Mouse (Mus musculus) lung, embryonic 15.5 days (tissue): Measurements from ENCODE around the gene Ralgapa1. TPM values are rescaled to one million over a fixed set of nuclear protein-coding genes. Genes with fewer than 3 reads are reported as not detected.
"Not testable (repeated sequence)": the region's sequence is repeated elsewhere in the genome, so short reads cannot be mapped to it uniquely, and the experiment has no call there.

ENCODE experiments used
- ATAC-seq: fragments of 200-750 bp; cut with Nextera tagmentation; 2 replicates; pipeline ENCODE4 v1.8.0; 2017; ENCODE audit warnings: moderate number of reproducible peaks, borderline replicate concordance; ENCODE audit not compliant: low FRiP score, low TSS enrichment; ENCODE audit errors: extremely low read depth
- H3K27ac ChIP-seq: fragments of 300-500 bp; sonication (generic); 2 replicates; pipeline ENCODE4 v1.5.1; 2015; ENCODE audit warnings: moderate library complexity, mild to moderate bottlenecking, inconsistent platforms
- H3K27me3 ChIP-seq: fragments of 300-500 bp; sonication (generic); 2 replicates; pipeline ENCODE4 v1.6.1; 2015; ENCODE audit warnings: inconsistent platforms
- H3K36me3 ChIP-seq: fragments of 300-500 bp; sonication (generic); 2 replicates; pipeline ENCODE4 v1.6.1; 2015; ENCODE audit warnings: inconsistent platforms
- H3K4me1 ChIP-seq: fragments of 300-500 bp; sonication (generic); 2 replicates; pipeline ENCODE4 v1.6.1; 2015; ENCODE audit warnings: inconsistent platforms
- H3K4me2 ChIP-seq: fragments of 300-500 bp; sonication (generic); 2 replicates; pipeline ENCODE4 v1.6.1; 2015; ENCODE audit warnings: inconsistent platforms, mild to moderate bottlenecking, moderate library complexity
- H3K4me3 ChIP-seq: fragments of 300-500 bp; sonication (generic); 2 replicates; pipeline ENCODE4 v1.5.1; 2015; ENCODE audit warnings: mild to moderate bottlenecking, inconsistent platforms
- H3K9ac ChIP-seq: fragments of 300-500 bp; sonication (generic); 2 replicates; pipeline ENCODE4 v1.6.1; 2015; ENCODE audit warnings: inconsistent platforms
- H3K9me3 ChIP-seq: fragments of 300-500 bp; sonication (generic); 2 replicates; pipeline ENCODE4 v1.6.1; 2016; ENCODE audit warnings: inconsistent platforms
- WGBS: fragments of 180-500 bp; shearing (Covaris S2); methylation state at CpG from one replicate; pipeline ENCODE4 v1.1.7; 2015; 5-methylcytosine and 5-hydroxymethylcytosine counted together
- polyA plus RNA-seq: library from polyadenylated mRNA; unstranded; fragments of >200 nt; fragmentation: Nextera tagmentation; extraction: Ambion mirVana; gene quantifications from 2 replicates; pipeline ENCODE4 v1.2.1, GENCODE M21; 2015

The Ralgapa1 gene
- polyA plus RNA-seq, 1 experiment from 2014 or later = 18.2 TPM

DNA sequence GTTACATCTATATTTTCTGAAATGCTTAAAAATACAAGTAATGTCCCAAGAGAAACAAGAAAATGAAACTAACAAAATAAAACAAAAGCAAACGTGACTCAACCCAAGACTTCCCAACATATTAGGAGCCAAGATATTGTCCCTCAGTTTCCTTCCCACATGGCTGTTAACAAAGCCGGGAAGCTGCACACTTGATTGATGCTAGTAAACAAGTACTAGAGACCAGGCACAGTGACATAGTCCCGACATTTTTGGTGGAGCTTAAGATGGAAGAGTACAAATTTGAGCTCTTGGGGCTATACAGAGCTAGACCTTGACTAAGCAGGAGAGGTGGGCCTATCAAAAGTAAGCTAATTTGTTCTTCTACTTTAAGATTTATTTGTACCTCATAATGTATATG lies 23.9 kb downstream of the Ralgapa1 start:
- ATAC-seq = no peak
- no peaks in the 10 kb centered on the region for H3K4me1 ChIP-seq
- H3K9ac ChIP-seq = no peak overlapping the region
- no peak overlapping the region for H3K4me3 ChIP-seq
- H3K36me3 ChIP-seq = peaks cover 3% of the 10 kb centered on the region; the same call in 1 of the 2 replicates
- H3K9me3 ChIP-seq = no peaks in the 10 kb centered on the region; the same call in 1 of the 2 replicates
- H3K4me2 ChIP-seq = no peak overlapping the region
- H3K27me3 ChIP-seq = no peaks in the 10 kb centered on the region
- no peak overlapping the region for H3K27ac ChIP-seq
- WGBS = 72% methylated on average over 3 of the region's 3 CpGs

DNA sequence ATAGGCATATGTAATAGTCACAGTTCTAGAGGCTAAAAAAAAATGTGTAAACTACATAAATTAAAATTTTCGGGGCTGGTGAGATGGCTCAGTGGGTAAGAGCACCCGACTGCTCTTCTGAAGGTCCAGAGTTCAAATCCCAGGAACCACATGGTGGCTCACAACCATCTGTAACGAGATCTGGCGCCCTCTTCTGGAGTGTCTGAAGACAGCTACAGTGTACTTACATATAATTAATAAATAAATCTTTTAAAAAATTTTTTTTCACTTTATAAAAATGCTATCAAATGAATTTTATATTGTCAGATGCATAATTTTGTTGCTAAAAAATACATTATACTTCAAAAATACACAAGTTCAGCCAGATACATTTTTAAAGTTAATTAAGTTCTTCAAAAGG lies 26.5 kb downstream of the Ralgapa1 start:
- not testable (repeated sequence) for H3K9me3 ChIP-seq, H3K27ac ChIP-seq, ATAC-seq, H3K9ac ChIP-seq, H3K36me3 ChIP-seq, H3K27me3 ChIP-seq, H3K4me1 ChIP-seq, H3K4me3 ChIP-seq, H3K4me2 ChIP-seq
- WGBS = 78% methylated on average over 4 of the region's 4 CpGs

DNA sequence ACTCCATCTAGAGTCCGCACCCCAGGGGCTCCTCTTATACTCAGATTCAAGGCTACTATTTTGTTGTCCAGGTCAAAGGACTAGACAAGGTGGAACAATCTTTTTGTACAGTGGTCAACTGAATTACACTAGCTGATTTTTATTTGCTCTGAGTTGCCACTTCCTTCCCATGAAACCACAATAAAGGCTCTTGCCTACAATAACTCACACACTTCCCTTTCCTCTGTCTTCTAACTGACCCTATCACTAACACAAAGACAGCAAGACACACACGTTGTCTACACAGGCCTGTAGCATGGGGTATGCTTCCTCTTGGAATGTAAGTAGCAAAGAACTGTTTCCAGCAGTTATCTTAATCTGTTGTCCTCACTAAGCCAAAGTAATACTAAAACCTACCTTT lies 35.7 kb downstream of the Ralgapa1 start:
- Histone ChIP-seq H3K27me3 (no peaks in the 10 kb centered on the region), H3K27ac (no peak overlapping the region)
- 67% methylated on average over 2 of the region's 2 CpGs for WGBS

DNA sequence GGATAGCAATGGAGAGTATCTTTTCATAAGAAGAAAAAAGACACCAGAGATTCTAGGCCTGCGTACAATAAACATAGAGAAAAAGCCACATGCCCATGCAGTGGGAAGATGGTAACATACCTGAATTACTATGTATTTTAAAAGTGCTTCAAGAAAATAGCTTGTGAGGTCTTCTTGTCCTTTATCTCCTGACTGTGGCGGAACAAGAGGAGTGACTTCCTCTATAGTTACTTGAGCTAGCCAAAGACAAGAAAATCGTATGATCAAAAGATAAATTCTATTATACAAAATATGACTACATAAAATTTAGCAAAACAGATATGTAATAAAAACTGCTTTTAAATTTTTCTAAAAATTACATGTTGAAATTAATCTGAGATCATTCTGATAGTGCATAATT lies 38.3 kb downstream of the Ralgapa1 start:
- no peaks in the 10 kb centered on the region for H3K4me1 ChIP-seq
- H3K36me3 ChIP-seq = peaks cover 13% of the 10 kb centered on the region; the same call in 1 of the 2 replicates
- H3K27me3 ChIP-seq = no peaks in the 10 kb centered on the region
- H3K9me3 ChIP-seq = no peaks in the 10 kb centered on the region
- H3K4me3 ChIP-seq = no peak overlapping the region
- no peak overlapping the region for H3K4me2 ChIP-seq
- no peak overlapping the region for H3K27ac ChIP-seq
- no peak for ATAC-seq
- 93% methylated on average over 3 of the region's 3 CpGs for WGBS
- no peak overlapping the region for H3K9ac ChIP-seq

More for the DNA sequence above, 35.7 kb downstream of the Ralgapa1 start:
- H3K4me2 ChIP-seq = no peak overlapping the region
- no peaks in the 10 kb centered on the region for H3K9me3 ChIP-seq
- H3K9ac ChIP-seq = no peak overlapping the region
- no peaks in the 10 kb centered on the region for H3K4me1 ChIP-seq
- peaks cover 13% of the 10 kb centered on the region; the same call in 1 of the 2 replicates for H3K36me3 ChIP-seq
- no peak overlapping the region for H3K4me3 ChIP-seq
- ATAC-seq = no peak

DNA sequence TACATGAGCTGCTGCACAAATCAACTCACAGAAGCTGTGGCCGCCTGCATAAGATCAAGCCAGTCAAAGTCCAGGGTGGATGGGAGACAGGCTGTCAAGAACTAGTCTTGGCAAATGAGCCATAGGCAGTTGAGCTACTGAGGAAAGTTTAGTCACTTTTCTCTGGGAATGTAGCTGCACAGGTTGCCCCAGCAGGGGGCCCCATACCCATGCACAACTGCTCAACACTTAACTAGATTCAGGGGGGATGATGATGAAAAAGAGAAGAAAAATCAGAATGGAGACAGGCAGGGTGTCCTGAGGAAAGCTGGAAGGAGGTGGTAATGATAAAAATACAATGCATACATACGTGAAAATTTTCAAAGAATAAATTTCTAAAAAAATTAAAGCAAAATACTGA lies 42.7 kb downstream of the Ralgapa1 start:
- Histone ChIP-seq H3K27me3 (no peaks in the 10 kb centered on the region), H3K9me3 (no peaks in the 10 kb centered on the region), H3K27ac (no peak overlapping the region), H3K36me3 (peaks cover 17% of the 10 kb centered on the region; the same call in 1 of the 2 replicates), H3K4me2 (no peak overlapping the region), H3K9ac (no peak overlapping the region), H3K4me3 (no peak overlapping the region), H3K4me1 (no peaks in the 10 kb centered on the region)
- no peak for ATAC-seq
- WGBS = 81% methylated on average over 2 of the region's 2 CpGs

DNA sequence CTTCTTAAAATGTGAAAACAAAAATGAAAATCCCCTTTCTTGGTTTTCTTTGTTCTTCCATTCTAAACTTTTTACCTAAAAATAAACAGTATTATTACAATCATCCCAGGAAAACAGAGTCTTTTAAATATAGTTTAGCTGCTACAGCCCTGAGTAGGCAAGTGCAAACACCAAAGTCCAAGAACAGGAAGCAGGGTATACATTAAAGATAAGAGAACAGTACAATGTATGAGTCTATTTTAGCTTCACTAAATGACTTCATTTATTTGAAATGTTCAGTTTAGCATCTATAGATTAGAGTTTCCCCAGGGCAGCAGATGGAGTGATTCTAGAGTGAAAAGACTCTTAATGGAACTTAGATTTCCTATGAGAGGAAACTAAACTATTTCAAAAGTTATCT lies 43.6 kb downstream of the Ralgapa1 start:
- H3K4me2 ChIP-seq = no peak overlapping the region
- no peak for ATAC-seq
- H3K9me3 ChIP-seq = no peaks in the 10 kb centered on the region
- H3K27me3 ChIP-seq = no peaks in the 10 kb centered on the region
- no peak overlapping the region for H3K4me3 ChIP-seq
- no peak overlapping the region for H3K27ac ChIP-seq
- no peaks in the 10 kb centered on the region for H3K4me1 ChIP-seq
- peaks cover 17% of the 10 kb centered on the region; the same call in 1 of the 2 replicates for H3K36me3 ChIP-seq
- H3K9ac ChIP-seq = no peak overlapping the region

- 79% methylated on average over 3 of the region's 3 CpGs for WGBS
- no peak overlapping the region for H3K4me2 ChIP-seq
- H3K27ac ChIP-seq = no peak overlapping the region
- peaks cover 20% of the 10 kb centered on the region for H3K36me3 ChIP-seq
- no peak for ATAC-seq
- H3K9me3 ChIP-seq = no peaks in the 10 kb centered on the region
- no peak overlapping the region for H3K9ac ChIP-seq
- no peaks in the 10 kb centered on the region for H3K4me1 ChIP-seq
- no peak overlapping the region for H3K4me3 ChIP-seq
- H3K27me3 ChIP-seq = no peaks in the 10 kb centered on the region
Observed at GRCm38 (mm10) chr12:55774316-55774715, 46.7 kb downstream of the Ralgapa1 start.

- H3K4me2 ChIP-seq = no peak overlapping the region
- no peak overlapping the region for H3K27ac ChIP-seq
- no peak overlapping the region for H3K4me3 ChIP-seq
- no peak overlapping the region for H3K9ac ChIP-seq
- no peaks in the 10 kb centered on the region for H3K4me1 ChIP-seq
- no peak for ATAC-seq
- 58% methylated on average over 1 of the region's 1 CpGs for WGBS
- no peaks in the 10 kb centered on the region for H3K9me3 ChIP-seq
- peaks cover 22% of the 10 kb centered on the region for H3K36me3 ChIP-seq
- H3K27me3 ChIP-seq = no peaks in the 10 kb centered on the region
Observed at GRCm38 (mm10) chr12:55720319-55720718, 100.6 kb downstream of the Ralgapa1 start.

DNA sequence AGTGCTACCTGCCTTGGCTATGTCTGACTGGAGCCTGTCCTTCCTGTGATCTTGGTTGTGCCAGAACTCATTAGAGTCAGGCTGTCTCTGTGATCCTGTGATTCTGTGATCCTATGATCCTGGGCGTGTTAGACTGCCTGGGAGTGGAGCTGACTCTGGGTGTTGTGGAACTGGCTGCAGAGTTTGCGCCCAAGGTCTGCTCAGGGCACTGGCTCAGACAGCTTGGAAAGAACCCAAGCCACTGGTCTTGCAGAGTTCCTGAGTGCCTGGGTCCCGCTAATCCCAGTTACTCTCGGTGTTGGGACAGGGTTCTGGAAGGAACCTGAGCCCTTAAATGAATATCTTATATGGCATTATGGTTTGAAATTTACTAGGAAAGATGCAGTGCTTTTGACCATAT lies 115.1 kb downstream of the Ralgapa1 start:
- no peak for ATAC-seq
- WGBS = 92% methylated on average over 4 of the region's 4 CpGs
- Histone ChIP-seq H3K27ac (no peak overlapping the region), H3K4me1 (no peaks in the 10 kb centered on the region), H3K36me3 (peaks cover 15% of the 10 kb centered on the region), H3K4me2 (no peak overlapping the region), H3K4me3 (no peak overlapping the region), H3K9ac (no peak overlapping the region), H3K9me3 (no peaks in the 10 kb centered on the region), H3K27me3 (no peaks in the 10 kb centered on the region)

- Histone ChIP-seq H3K4me3 (no peak overlapping the region), H3K9me3 (no peaks in the 10 kb centered on the region), H3K4me1 (no peaks in the 10 kb centered on the region), H3K9ac (no peak overlapping the region), H3K36me3 (peaks cover 5% of the 10 kb centered on the region; the same call in 1 of the 2 replicates), H3K4me2 (no peak overlapping the region), H3K27me3 (no peaks in the 10 kb centered on the region), H3K27ac (no peak overlapping the region)
- ATAC-seq = no peak
- 89% methylated on average over 6 of the region's 6 CpGs for WGBS
Observed at GRCm38 (mm10) chr12:55666699-55667098, 154.3 kb downstream of the Ralgapa1 start.

- H3K9ac ChIP-seq, ATAC-seq: not testable (repeated sequence)
Observed at GRCm38 (mm10) chr12:55663194-55663593, 157.8 kb downstream of the Ralgapa1 start.

DNA sequence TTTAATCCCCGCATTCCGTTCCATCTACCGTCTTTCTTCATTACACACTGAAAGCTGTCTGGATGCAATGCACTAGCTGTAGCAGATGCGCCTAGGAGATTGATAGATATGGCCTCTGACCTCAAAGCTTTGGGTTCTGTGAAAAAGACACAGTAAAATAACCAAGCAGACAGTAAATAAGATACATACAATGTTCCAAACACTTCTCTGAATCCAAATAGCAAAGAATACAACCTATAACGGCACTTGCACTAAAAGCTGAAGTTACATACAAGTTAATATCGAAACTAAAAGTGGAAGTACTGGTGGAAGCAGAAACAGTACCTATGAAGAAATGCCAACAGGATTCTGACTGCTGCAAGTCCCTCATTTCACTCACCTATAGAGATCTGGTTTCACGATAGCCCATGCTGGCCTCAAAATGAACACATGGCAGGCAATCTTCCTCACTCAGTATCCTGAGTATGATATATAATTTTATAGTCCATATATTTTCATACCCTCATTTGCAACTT lies 172.9 kb downstream of the Ralgapa1 start:
- ATAC-seq = no peak
- no peak overlapping the region for H3K4me2 ChIP-seq
- WGBS = 85% methylated on average over 7 of the region's 7 CpGs
- H3K4me3 ChIP-seq = no peak overlapping the region
- no peaks in the 10 kb centered on the region for H3K36me3 ChIP-seq
- no peaks in the 10 kb centered on the region for H3K9me3 ChIP-seq
- H3K27me3 ChIP-seq = no peaks in the 10 kb centered on the region
- no peak overlapping the region for H3K9ac ChIP-seq
- no peaks in the 10 kb centered on the region for H3K4me1 ChIP-seq
- no peak overlapping the region for H3K27ac ChIP-seq

More at GRCm38 (mm10) chr12:55663194-55663593, 157.8 kb downstream of the Ralgapa1 start:
- H3K4me3 ChIP-seq, H3K27me3 ChIP-seq, H3K4me2 ChIP-seq, H3K9me3 ChIP-seq, H3K27ac ChIP-seq, H3K4me1 ChIP-seq: not testable (repeated sequence)
- peaks cover 18% of the 10 kb centered on the region for H3K36me3 ChIP-seq

- H3K4me3 ChIP-seq = no peak overlapping the region
- ATAC-seq = no peak
Observed at GRCm38 (mm10) chr12:55626711-55627110, 194.3 kb downstream of the Ralgapa1 start.

More at GRCm38 (mm10) chr12:55626711-55627110, 194.3 kb downstream of the Ralgapa1 start:
- Histone ChIP-seq H3K4me2 (no peak overlapping the region), H3K36me3 (no peaks in the 10 kb centered on the region), H3K9me3 (no peaks in the 10 kb centered on the region), H3K27me3 (no peaks in the 10 kb centered on the region), H3K27ac (no peak overlapping the region), H3K4me1 (no peaks in the 10 kb centered on the region), H3K9ac (no peak overlapping the region)
- WGBS = 32% methylated on average over 4 of the region's 4 CpGs
